Mouse (Mus musculus) forebrain, embryonic 10.5 days (tissue): ENCODE data around the gene Tmppe. TPM values are rescaled to one million over a fixed set of nuclear protein-coding genes. Genes with fewer than 3 reads are reported as not detected.
"Not testable (repeated sequence)": the region's sequence is repeated elsewhere in the genome, so short reads cannot be mapped to it uniquely, and the experiment has no call there.

ENCODE experiments used
- DNase-seq: peaks from one replicate; pipeline ENCODE4 v3.0.0-alpha.2; 2017; ENCODE audit warnings: low spot score; ENCODE audit errors: extremely low spot score
- H3K27ac ChIP-seq: fragments of 300-500 bp; sonication (generic); 2 replicates; pipeline ENCODE4 v1.5.1; 2016; ENCODE audit warnings: mild to moderate bottlenecking
- H3K27me3 ChIP-seq: fragments of 300-500 bp; sonication (generic); 2 replicates; pipeline ENCODE4 v1.6.1; 2016; ENCODE audit warnings: mild to moderate bottlenecking; ENCODE audit not compliant: poor library complexity, severe bottlenecking
- H3K36me3 ChIP-seq: fragments of 300-500 bp; sonication (generic); replicated peaks from 2 replicates; pipeline ENCODE4 v1.6.1; 2016; ENCODE audit warnings: mild to moderate bottlenecking, moderate library complexity
- H3K4me1 ChIP-seq: fragments of 300-500 bp; sonication (generic); 2 replicates; pipeline ENCODE4 v1.6.1; 2016
- H3K4me3 ChIP-seq: fragments of 300-500 bp; sonication (generic); 2 replicates; pipeline ENCODE4 v1.5.1; 2016; ENCODE audit warnings: mild to moderate bottlenecking, moderate library complexity
- H3K9me3 ChIP-seq: fragments of 300-500 bp; sonication (generic); 2 replicates; pipeline ENCODE4 v1.6.1; 2016; ENCODE audit warnings: mild to moderate bottlenecking, moderate library complexity
- WGBS: fragments of 180-500 bp; shearing (Covaris S2); methylation state at CpG from one replicate; pipeline ENCODE4 v1.1.7; 2016; 5-methylcytosine and 5-hydroxymethylcytosine counted together
- polyA plus RNA-seq: library from polyadenylated mRNA; unstranded; fragments of >200 nt; fragmentation: Nextera tagmentation; extraction: Ambion mirVana; gene quantifications from 2 replicates; pipeline ENCODE4 v1.2.1, GENCODE M21; 2016

Tmppe gene
- polyA plus RNA-seq, 1 experiment from 2014 or later, result 10.1 TPM

GRCm38 (mm10) chr9:114385160-114385559, 15.7 kb upstream of the Tmppe start:
- H3K27me3 ChIP-seq, result no peaks in the 10 kb centered on the region
- H3K4me1 ChIP-seq, result peaks cover 6% of the 10 kb centered on the region
- peaks cover 3% of the 10 kb centered on the region; the same call in 1 of the 2 replicates for H3K36me3 ChIP-seq
- no peaks in the 10 kb centered on the region for H3K9me3 ChIP-seq
- WGBS, result 97% methylated on average over 10 of the region's 10 CpGs
- no peak for DNase-seq
- H3K4me3 ChIP-seq, result no peak overlapping the region
- no peak overlapping the region for H3K27ac ChIP-seq

DNA sequence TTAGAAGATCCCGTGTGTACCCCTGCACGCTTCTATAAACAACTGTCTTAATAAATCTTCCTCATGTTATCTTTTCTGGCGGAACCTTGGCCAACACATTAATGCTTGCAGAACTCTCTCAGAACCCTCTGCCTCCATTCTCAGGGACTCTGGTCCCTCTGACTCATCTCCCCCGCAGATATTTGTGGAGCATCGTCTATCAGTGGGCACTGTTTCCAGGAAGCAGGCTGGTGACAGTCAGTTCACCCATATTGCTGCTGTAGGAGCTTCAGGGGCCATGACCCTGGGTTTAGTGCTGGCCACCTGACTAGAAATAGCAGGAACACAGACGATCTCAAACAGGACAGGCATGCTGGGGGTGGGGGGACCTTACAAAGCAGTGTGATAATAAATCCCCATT, 13.8 kb upstream of the Tmppe start:
- Histone ChIP-seq H3K4me1 (peaks cover 14% of the 10 kb centered on the region), H3K4me3 (no peak overlapping the region), H3K27ac (no peak overlapping the region), H3K9me3 (no peaks in the 10 kb centered on the region), H3K27me3 (0 out of 2 replicates have a peak, but pooled peaks cover 4% of the 10 kb centered on the region), H3K36me3 (peaks cover 3% of the 10 kb centered on the region; the same call in 1 of the 2 replicates)
- WGBS, result 82% methylated on average over 6 of the region's 6 CpGs
- no peak for DNase-seq

DNA sequence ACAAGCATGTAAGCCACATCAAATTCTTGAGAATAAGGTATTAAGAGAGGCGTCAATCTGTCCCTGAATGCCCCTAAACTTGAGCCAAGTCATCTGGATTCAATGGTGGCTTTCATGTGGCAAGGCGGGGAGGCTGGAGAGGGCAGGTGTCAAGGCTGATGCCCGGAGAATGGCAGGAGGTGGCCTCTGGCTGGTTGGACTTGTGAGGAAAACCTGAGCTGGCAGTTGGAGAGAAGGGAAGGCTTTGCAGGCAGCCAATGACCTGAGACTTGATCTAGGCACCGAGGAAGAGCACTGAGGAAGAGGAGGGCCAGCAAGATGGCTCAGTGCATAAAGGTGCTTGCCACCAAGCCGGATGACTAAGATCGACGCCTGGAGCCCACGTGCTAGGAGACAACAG, 12.6 kb upstream of the Tmppe start:
- Histone ChIP-seq H3K4me1 (peaks cover 14% of the 10 kb centered on the region), H3K36me3 (peaks cover 3% of the 10 kb centered on the region; the same call in 1 of the 2 replicates), H3K27ac (no peak overlapping the region), H3K27me3 (0 out of 2 replicates have a peak, but pooled peaks cover 8% of the 10 kb centered on the region), H3K9me3 (no peaks in the 10 kb centered on the region), H3K4me3 (no peak overlapping the region)
- no peak for DNase-seq
- 91% methylated on average over 8 of the region's 8 CpGs for WGBS

- WGBS, result 90% methylated on average over 3 of the region's 3 CpGs
- Histone ChIP-seq H3K4me1 (peaks cover 14% of the 10 kb centered on the region), H3K36me3 (peaks cover 3% of the 10 kb centered on the region; the same call in 1 of the 2 replicates), H3K27ac (no peak overlapping the region), H3K27me3 (0 out of 2 replicates have a peak, but pooled peaks cover 8% of the 10 kb centered on the region), H3K4me3 (peak overlapping the region; percentile 65; the same call in 1 of the 2 replicates), H3K9me3 (no peaks in the 10 kb centered on the region)
- no peak for DNase-seq
Observed at GRCm38 (mm10) chr9:114388701-114389370, 12.1 kb upstream of the Tmppe start.

- Histone ChIP-seq H3K4me3 (peak overlapping the region; percentile 65), H3K36me3 (peaks cover 3% of the 10 kb centered on the region; the same call in 1 of the 2 replicates), H3K4me1 (peaks cover 14% of the 10 kb centered on the region), H3K27me3 (0 out of 2 replicates have a peak, but pooled peaks cover 8% of the 10 kb centered on the region), H3K27ac (0 out of 2 replicates have a peak overlapping the region, but pooled peaks have one; percentile 89), H3K9me3 (no peaks in the 10 kb centered on the region)
- DNase-seq, result no peak
- WGBS, result 77% methylated on average over 8 of the region's 8 CpGs
Observed at GRCm38 (mm10) chr9:114389371-114389904, 11.5 kb upstream of the Tmppe start.

DNA sequence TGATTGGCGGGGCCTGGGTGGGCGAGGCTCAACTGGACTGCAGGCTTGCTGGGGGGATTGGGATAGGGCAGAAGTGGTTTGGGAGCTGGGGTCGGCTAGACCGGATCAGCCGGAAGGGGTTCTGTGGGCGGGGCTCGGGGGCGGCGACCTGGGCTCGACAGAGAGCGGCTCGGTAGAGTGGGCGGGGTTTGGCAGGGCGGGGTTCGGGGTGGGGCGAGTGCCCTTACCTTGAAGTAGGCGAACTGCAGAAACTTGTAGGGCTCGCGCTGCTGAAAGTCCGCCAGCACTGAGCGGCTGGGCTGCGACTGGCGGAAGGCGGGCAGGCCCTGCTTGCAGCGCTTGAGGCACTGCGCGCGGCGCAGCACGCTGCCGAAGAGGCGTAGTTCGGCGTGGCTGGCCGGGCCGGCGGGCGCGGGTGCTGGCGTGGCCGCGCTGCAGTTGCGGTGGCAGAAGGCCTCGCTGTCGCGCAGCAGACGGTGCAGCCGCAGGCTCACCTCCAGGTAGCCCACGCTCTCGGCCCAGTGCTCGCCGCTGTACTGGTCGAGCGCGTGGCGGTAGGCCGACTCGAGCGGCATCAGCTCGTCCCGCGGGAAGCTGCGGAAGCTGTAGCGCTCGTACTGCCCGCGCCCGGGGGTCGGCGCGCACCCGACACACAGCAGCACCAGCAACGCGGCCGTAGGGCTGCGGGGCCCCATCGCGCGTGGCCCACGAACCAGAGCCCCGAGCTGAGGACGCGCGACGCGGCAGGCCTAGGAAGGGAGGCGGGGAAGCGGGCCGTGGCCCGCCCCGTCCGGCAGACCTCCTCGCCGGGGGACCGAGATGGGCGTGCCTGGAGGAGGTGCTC, 10.8 kb upstream of the Tmppe start, which contains the start of gene Crtap:
Crtap (minus strand) TSS at position 771 of the 844 bp plus-strand sequence.
- peak within 1 kb of the TSS; percentile 65 for H3K4me3 ChIP-seq
- under 1% methylated on average over 96 of the region's 96 CpGs for WGBS
- H3K4me1 ChIP-seq, result peaks cover 14% of the 10 kb centered on the region
- peak; percentile 80 for DNase-seq
- H3K27ac ChIP-seq, result peak within 1 kb of the TSS; percentile 89
- H3K9me3 ChIP-seq, result no peaks in the 10 kb centered on the region
- H3K27me3 ChIP-seq, result 0 out of 2 replicates have a peak, but pooled peaks cover 8% of the 10 kb centered on the region
- no peaks in the 10 kb centered on the region; the same call in 1 of the 2 replicates for H3K36me3 ChIP-seq

- no peaks in the 10 kb centered on the region for H3K36me3 ChIP-seq
- no peaks in the 10 kb centered on the region for H3K9me3 ChIP-seq
- 6% methylated on average over 10 of the region's 10 CpGs for WGBS
- peak overlapping the region; percentile 65 for H3K4me3 ChIP-seq
- no peak for DNase-seq
- H3K4me1 ChIP-seq, result peaks cover 14% of the 10 kb centered on the region
- 0 out of 2 replicates have a peak, but pooled peaks cover 8% of the 10 kb centered on the region for H3K27me3 ChIP-seq
- H3K27ac ChIP-seq, result peak overlapping the region; percentile 89
Observed at GRCm38 (mm10) chr9:114390749-114391075, 10.2 kb upstream of the Tmppe start.

DNA sequence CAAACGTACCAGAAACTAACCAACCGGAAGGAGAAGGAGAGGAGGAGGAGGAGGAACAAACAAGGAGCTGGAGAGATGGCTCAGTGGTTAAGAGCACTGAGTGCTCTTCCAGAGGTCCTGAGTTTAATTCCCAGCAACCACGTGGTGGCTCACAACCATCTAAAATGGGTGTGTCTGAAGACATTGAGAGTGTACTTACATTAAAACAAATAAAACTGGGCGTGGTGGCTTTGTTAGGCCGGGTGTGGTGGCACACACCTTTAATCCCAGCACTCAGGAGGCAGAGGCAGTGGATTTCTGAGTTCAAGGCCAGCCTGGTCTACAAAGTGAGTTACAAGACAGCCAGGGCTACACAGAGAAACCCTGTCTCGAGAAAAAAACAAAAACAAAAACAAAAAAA, 6.8 kb upstream of the Tmppe start:
- H3K9me3 ChIP-seq, DNase-seq, H3K27ac ChIP-seq, H3K27me3 ChIP-seq, H3K4me3 ChIP-seq, H3K36me3 ChIP-seq: not testable (repeated sequence)
- H3K4me1 ChIP-seq, result peaks cover 14% of the 10 kb centered on the region
- 71% methylated on average over 6 of the region's 6 CpGs for WGBS

DNA sequence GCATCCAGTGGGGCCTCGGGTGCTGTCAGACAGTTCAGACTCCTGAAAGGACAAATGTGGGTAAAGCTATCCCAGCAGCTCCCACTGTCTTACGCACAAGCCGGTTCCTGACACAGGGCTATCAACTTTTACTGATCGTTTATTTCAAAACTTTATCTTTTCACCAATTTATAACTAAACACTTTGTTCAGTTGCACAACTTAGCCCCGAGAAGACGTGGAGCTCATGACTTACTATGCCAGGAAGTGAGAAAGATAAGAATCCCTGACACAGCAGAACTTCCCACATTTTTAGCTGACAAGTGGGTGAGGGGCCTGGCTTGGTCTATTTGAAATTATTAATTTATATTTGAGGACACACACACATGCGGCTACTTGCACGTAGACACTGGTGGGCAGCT, 6.2 kb upstream of the Tmppe start:
- no peak overlapping the region for H3K27ac ChIP-seq
- no peak for DNase-seq
- no peaks in the 10 kb centered on the region for H3K36me3 ChIP-seq
- 87% methylated on average over 8 of the region's 8 CpGs for WGBS
- peaks cover 13% of the 10 kb centered on the region for H3K4me1 ChIP-seq
- no peak overlapping the region for H3K4me3 ChIP-seq
- no peaks in the 10 kb centered on the region for H3K9me3 ChIP-seq
- 0 out of 2 replicates have a peak, but pooled peaks cover 8% of the 10 kb centered on the region for H3K27me3 ChIP-seq

GRCm38 (mm10) chr9:114395258-114395657, 5.6 kb upstream of the Tmppe start:
- H3K27me3 ChIP-seq, result 0 out of 2 replicates have a peak, but pooled peaks cover 8% of the 10 kb centered on the region
- H3K4me1 ChIP-seq, result peaks cover 7% of the 10 kb centered on the region
- no peak overlapping the region for H3K27ac ChIP-seq
- no peaks in the 10 kb centered on the region for H3K9me3 ChIP-seq
- no peaks in the 10 kb centered on the region for H3K36me3 ChIP-seq
- no peak for DNase-seq
- 90% methylated on average over 4 of the region's 4 CpGs for WGBS
- no peak overlapping the region for H3K4me3 ChIP-seq

DNA sequence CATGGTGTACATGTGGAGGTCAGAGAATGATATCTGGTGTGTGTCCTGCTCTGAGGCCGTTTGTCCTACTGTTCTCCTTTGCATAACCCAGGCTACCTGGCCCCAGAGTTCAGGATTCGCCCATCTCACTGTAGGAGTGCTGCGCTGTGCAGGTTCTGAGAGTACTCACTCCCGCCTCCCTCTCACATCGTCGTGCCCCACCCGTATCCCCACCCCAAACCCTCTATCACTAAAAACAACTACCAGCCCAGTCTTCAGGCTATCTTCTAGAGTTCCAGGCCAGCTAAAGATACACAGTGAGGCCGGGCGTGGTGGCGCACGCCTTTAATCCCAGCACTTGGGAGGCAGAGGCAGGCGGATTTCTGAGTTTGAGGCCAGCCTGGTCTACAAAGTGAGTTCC, 1.2 kb upstream of the Tmppe start:
- no peak overlapping the region for H3K27ac ChIP-seq
- 90% methylated on average over 12 of the region's 12 CpGs for WGBS
- H3K9me3 ChIP-seq, result peaks cover 9% of the 10 kb centered on the region; the same call in 1 of the 2 replicates
- H3K36me3 ChIP-seq, result peaks cover 13% of the 10 kb centered on the region
- no peak overlapping the region for H3K4me3 ChIP-seq
- DNase-seq, result no peak
- no peaks in the 10 kb centered on the region for H3K27me3 ChIP-seq
- H3K4me1 ChIP-seq, result peaks cover 14% of the 10 kb centered on the region

GRCm38 (mm10) chr9:114400588-114400948, 337 bp upstream of the Tmppe start:
- Histone ChIP-seq H3K27ac (peak overlapping the region; percentile 89), H3K36me3 (peaks cover 22% of the 10 kb centered on the region), H3K4me3 (peak overlapping the region; percentile 75), H3K9me3 (peaks cover 18% of the 10 kb centered on the region), H3K4me1 (peaks cover 14% of the 10 kb centered on the region), H3K27me3 (no peaks in the 10 kb centered on the region)
- DNase-seq, result no peak
- WGBS, result 28% methylated on average over 5 of the region's 5 CpGs
